Mouse (Mus musculus): ENCODE results near the gene Col4a3. TPM values are rescaled to one million over a fixed set of nuclear protein-coding genes. Genes with fewer than 3 reads are reported as not detected.
A peak's percentile ranks its signal among the peaks of the same experiment; 100 is the strongest.

The Col4a3 gene
- total and polyA plus RNA-seq, 3 experiments = 1.3 to 3.3 (median 1.8) TPM

DNA sequence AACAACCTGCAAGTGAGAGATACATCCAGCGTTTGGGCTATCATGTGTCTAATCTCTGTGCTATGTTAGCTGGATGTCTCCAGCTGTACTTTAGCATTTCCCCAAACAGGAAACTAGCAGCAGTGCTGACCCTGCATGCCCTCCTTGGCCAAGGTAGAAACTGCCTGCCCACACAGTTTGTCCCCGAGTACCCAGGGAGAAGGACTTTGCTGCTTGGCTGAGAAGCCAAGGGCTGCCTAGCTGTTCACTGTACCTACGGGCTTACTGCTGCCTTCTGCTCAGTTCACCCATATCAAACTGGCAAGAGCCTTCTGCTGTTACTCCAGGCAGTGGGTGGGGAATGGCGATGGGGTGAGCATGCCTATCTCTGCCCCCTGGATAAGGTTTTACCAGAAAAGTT, 3.5 kb downstream of the Col4a3 start:
- H3K9ac ChIP-seq (ENCODE audit: low read depth, low read length) = no peak overlapping the region
- H3K4me3 ChIP-seq = no peak overlapping the region
- no peak for DNase-seq
- TF ChIP-seq POLR2A (IDR thresholded peaks at IDR 0.05; ENCODE audit: insufficient read depth, low read depth, low read length) (no peak), EP300 (IDR thresholded peaks at IDR 0.05; ENCODE audit: insufficient read depth, low read depth, low read length) (no peak), CTCF (IDR thresholded peaks at IDR 0.05) (no peak)
- no peaks in the 10 kb centered on the region for H3K36me3 ChIP-seq (ENCODE audit: control insufficient read depth, insufficient read depth, low read length)
- H3K4me1 ChIP-seq (ENCODE audit: control insufficient read depth, insufficient read depth, low read length) = peaks cover 3% of the 10 kb centered on the region
- WGBS = 34% methylated on average over 4 of the region's 4 CpGs
- intact Hi-C loops (cut with DNase I) = no loop called here
- H3K27me3 ChIP-seq (ENCODE audit: control insufficient read depth, insufficient read depth, low read length) = no peaks in the 10 kb centered on the region
- no peaks in the 10 kb centered on the region for H3K79me2 ChIP-seq (replicated peaks; ENCODE audit: control insufficient read depth, insufficient read depth, low read length)
- H3K27ac ChIP-seq = no peak overlapping the region

DNA sequence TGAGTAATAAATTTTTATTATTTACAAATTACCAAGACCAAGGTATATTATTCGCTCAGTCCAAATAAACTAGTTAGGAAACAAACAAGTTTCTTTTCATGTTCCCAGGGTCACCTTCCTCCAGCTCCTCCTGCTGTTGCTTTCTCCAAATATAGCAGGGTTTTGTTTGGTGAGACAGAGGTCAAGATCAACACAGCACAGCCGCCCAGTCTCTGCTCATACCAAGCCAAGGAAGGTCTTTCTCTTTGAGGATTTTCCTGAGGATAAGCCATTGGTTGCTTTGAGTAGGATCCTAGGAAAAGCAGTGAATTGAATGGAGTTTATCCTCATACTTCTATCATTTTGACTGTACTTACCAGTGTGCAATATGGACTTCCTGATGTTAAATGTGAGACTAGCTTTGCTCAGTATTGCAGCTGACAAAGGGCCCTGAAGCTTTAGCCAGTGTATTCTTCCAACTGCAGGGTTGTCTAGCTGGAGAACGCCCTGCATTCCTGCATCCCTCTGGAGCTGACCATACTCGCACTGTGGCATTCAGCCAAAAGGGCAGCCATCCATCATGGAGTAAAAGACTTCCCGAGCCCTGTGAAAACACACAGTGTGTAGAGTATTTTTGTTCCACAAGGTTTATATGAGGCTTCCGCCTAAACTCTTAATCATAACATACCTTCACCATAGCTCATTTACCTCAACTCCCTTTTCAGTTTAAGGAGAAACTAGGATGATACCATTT, 10.3 kb downstream of the Col4a3 start:
- Histone ChIP-seq H3K4me1 (ENCODE audit: control insufficient read depth, insufficient read depth, low read length) (no peaks in the 10 kb centered on the region), H3K27me3 (ENCODE audit: control insufficient read depth, insufficient read depth, low read length) (no peaks in the 10 kb centered on the region), H3K27ac (no peak overlapping the region), H3K36me3 (ENCODE audit: control insufficient read depth, insufficient read depth, low read length) (no peaks in the 10 kb centered on the region), H3K4me3 (no peak overlapping the region), H3K79me2 (replicated peaks; ENCODE audit: control insufficient read depth, insufficient read depth, low read length) (no peaks in the 10 kb centered on the region), H3K9ac (ENCODE audit: low read depth, low read length) (no peak overlapping the region)
- TF ChIP-seq CTCF (IDR thresholded peaks at IDR 0.05) (no peak), POLR2A (IDR thresholded peaks at IDR 0.05; ENCODE audit: insufficient read depth, low read depth, low read length) (no peak), EP300 (IDR thresholded peaks at IDR 0.05; ENCODE audit: insufficient read depth, low read depth, low read length) (no peak)
- DNase-seq = peak in 1 of 2 experiments; percentile 36
- intact Hi-C loops (cut with DNase I) = no loop called here
- WGBS = 36% methylated on average over 6 of the region's 6 CpGs

- WGBS = 68% methylated on average over 7 of the region's 7 CpGs
- H3K79me2 ChIP-seq (replicated peaks; ENCODE audit: control insufficient read depth, insufficient read depth, low read length) = no peaks in the 10 kb centered on the region
- no peak overlapping the region for H3K27ac ChIP-seq
- no peak overlapping the region for H3K9ac ChIP-seq (ENCODE audit: low read depth, low read length)
- intact Hi-C loops (cut with DNase I) = no loop called here
- no peak for TF ChIP-seq EP300 (IDR thresholded peaks at IDR 0.05; ENCODE audit: insufficient read depth, low read depth, low read length)
- no peak for TF ChIP-seq CTCF (IDR thresholded peaks at IDR 0.05)
- TF ChIP-seq POLR2A (IDR thresholded peaks at IDR 0.05; ENCODE audit: insufficient read depth, low read depth, low read length) = no peak
- DNase-seq = no peak
- peaks cover 3% of the 10 kb centered on the region for H3K4me1 ChIP-seq (ENCODE audit: control insufficient read depth, insufficient read depth, low read length)
- no peaks in the 10 kb centered on the region for H3K36me3 ChIP-seq (ENCODE audit: control insufficient read depth, insufficient read depth, low read length)
- no peak overlapping the region for H3K4me3 ChIP-seq
- no peaks in the 10 kb centered on the region for H3K27me3 ChIP-seq (ENCODE audit: control insufficient read depth, insufficient read depth, low read length)
Measured at GRCm38 (mm10) chr1:82603198-82603950, 16.7 kb downstream of the Col4a3 start.

GRCm38 (mm10) chr1:82605347-82605746, 18.6 kb downstream of the Col4a3 start:
- H3K4me3 ChIP-seq = no peak overlapping the region
- no peak for DNase-seq
- H3K9ac ChIP-seq (ENCODE audit: low read depth, low read length) = no peak overlapping the region
- 79% methylated on average over 7 of the region's 7 CpGs for WGBS
- H3K27me3 ChIP-seq (ENCODE audit: control insufficient read depth, insufficient read depth, low read length) = no peaks in the 10 kb centered on the region
- H3K4me1 ChIP-seq (ENCODE audit: control insufficient read depth, insufficient read depth, low read length) = peaks cover 6% of the 10 kb centered on the region
- H3K79me2 ChIP-seq (replicated peaks; ENCODE audit: control insufficient read depth, insufficient read depth, low read length) = no peaks in the 10 kb centered on the region
- no peak for TF ChIP-seq POLR2A (IDR thresholded peaks at IDR 0.05; ENCODE audit: insufficient read depth, low read depth, low read length)
- no peak for TF ChIP-seq CTCF (IDR thresholded peaks at IDR 0.05)
- TF ChIP-seq EP300 (IDR thresholded peaks at IDR 0.05; ENCODE audit: insufficient read depth, low read depth, low read length) = no peak
- no peaks in the 10 kb centered on the region for H3K36me3 ChIP-seq (ENCODE audit: control insufficient read depth, insufficient read depth, low read length)
- no peak overlapping the region for H3K27ac ChIP-seq
- intact Hi-C loops (cut with DNase I) = no loop called here

GRCm38 (mm10) chr1:82605856-82606255, 19.1 kb downstream of the Col4a3 start:
- no peak overlapping the region for H3K9ac ChIP-seq (ENCODE audit: low read depth, low read length)
- WGBS = 65% methylated on average over 7 of the region's 7 CpGs
- H3K36me3 ChIP-seq (ENCODE audit: control insufficient read depth, insufficient read depth, low read length) = no peaks in the 10 kb centered on the region

More at GRCm38 (mm10) chr1:82605856-82606255, 19.1 kb downstream of the Col4a3 start:
- Histone ChIP-seq H3K4me1 (ENCODE audit: control insufficient read depth, insufficient read depth, low read length) (peaks cover 6% of the 10 kb centered on the region), H3K27ac (no peak overlapping the region), H3K79me2 (replicated peaks; ENCODE audit: control insufficient read depth, insufficient read depth, low read length) (no peaks in the 10 kb centered on the region), H3K27me3 (ENCODE audit: control insufficient read depth, insufficient read depth, low read length) (no peaks in the 10 kb centered on the region), H3K4me3 (no peak overlapping the region)
- intact Hi-C loops (cut with DNase I) = no loop called here
- DNase-seq = no peak
- TF ChIP-seq EP300 (IDR thresholded peaks at IDR 0.05; ENCODE audit: insufficient read depth, low read depth, low read length) (no peak), CTCF (IDR thresholded peaks at IDR 0.05) (no peak), POLR2A (IDR thresholded peaks at IDR 0.05; ENCODE audit: insufficient read depth, low read depth, low read length) (no peak)
